Mouse (Mus musculus) intestine, postnatal 0 days (tissue): ENCODE measurements around the gene Flot1. TPM values are rescaled to one million over a fixed set of nuclear protein-coding genes. Genes with fewer than 3 reads are reported as not detected.

Experiments used
- ATAC-seq: fragments of 200-750 bp; cut with Nextera tagmentation; 2 replicates; pipeline ENCODE4 v1.8.0; 2017; ENCODE audit warnings: mild to moderate bottlenecking, moderate TSS enrichment, moderate library complexity
- H3K27ac ChIP-seq: fragments of 300-500 bp; sonication (generic); 2 replicates; pipeline ENCODE4 v1.5.1; 2014; ENCODE audit warnings: mild to moderate bottlenecking, low read depth, low read length, moderate library complexity
- H3K27me3 ChIP-seq: fragments of 300-500 bp; sonication (generic); replicated peaks from 2 replicates; pipeline ENCODE4 v1.6.1; 2014; ENCODE audit warnings: low read length, mixed read lengths; ENCODE audit not compliant: control insufficient read depth, insufficient read depth
- H3K36me3 ChIP-seq: fragments of 300-500 bp; sonication (generic); 2 replicates; pipeline ENCODE4 v1.6.1; 2014; ENCODE audit warnings: mild to moderate bottlenecking, moderate library complexity; ENCODE audit not compliant: control insufficient read depth, insufficient read depth
- H3K4me1 ChIP-seq: fragments of 300-500 bp; sonication (generic); replicated peaks from 2 replicates; pipeline ENCODE4 v1.6.1; 2014; ENCODE audit warnings: antibody characterized with exemption, low read length, mixed read lengths; ENCODE audit not compliant: control insufficient read depth, insufficient read depth
- H3K4me2 ChIP-seq: fragments of 300-500 bp; sonication (generic); replicated peaks from 2 replicates; pipeline ENCODE4 v1.6.1; 2014; ENCODE audit warnings: low read depth, mild to moderate bottlenecking, moderate library complexity
- H3K4me3 ChIP-seq: fragments of 300-500 bp; sonication (generic); 2 replicates; pipeline ENCODE4 v1.5.1; 2014; ENCODE audit warnings: low read depth, low read length
- H3K9ac ChIP-seq: fragments of 300-500 bp; sonication (generic); 2 replicates; pipeline ENCODE4 v1.6.1; 2014; ENCODE audit warnings: mild to moderate bottlenecking, low read depth, low read length
- H3K9me3 ChIP-seq: fragments of 300-500 bp; sonication (generic); 2 replicates; pipeline ENCODE4 v1.6.1; 2016; ENCODE audit warnings: mixed run types; ENCODE audit not compliant: control insufficient read depth
- CTCF ChIP-seq: sonication (generic); IDR thresholded peaks from 2 replicates; pipeline ENCODE4 v1.5.1; 2016; ENCODE audit warnings: low read depth, mild to moderate bottlenecking, control low read depth, antibody characterized with exemption, moderate library complexity
- WGBS: fragments of 180-500 bp; shearing (Covaris S2); extraction: QIAGEN DNeasy Blood & Tissue Kit; methylation state at CpG from one replicate; pipeline ENCODE4 v1.1.7; 2014; 5-methylcytosine and 5-hydroxymethylcytosine counted together
- polyA plus RNA-seq: library from polyadenylated mRNA; unstranded; fragments of >200 nt; fragmentation: Nextera tagmentation; extraction: Ambion mirVana; gene quantifications from 2 replicates; pipeline ENCODE4 v1.2.1, GENCODE M21; 2015

Gene Flot1
- polyA plus RNA-seq, result 56.4 and 57.8 TPM in 2 replicates

DNA sequence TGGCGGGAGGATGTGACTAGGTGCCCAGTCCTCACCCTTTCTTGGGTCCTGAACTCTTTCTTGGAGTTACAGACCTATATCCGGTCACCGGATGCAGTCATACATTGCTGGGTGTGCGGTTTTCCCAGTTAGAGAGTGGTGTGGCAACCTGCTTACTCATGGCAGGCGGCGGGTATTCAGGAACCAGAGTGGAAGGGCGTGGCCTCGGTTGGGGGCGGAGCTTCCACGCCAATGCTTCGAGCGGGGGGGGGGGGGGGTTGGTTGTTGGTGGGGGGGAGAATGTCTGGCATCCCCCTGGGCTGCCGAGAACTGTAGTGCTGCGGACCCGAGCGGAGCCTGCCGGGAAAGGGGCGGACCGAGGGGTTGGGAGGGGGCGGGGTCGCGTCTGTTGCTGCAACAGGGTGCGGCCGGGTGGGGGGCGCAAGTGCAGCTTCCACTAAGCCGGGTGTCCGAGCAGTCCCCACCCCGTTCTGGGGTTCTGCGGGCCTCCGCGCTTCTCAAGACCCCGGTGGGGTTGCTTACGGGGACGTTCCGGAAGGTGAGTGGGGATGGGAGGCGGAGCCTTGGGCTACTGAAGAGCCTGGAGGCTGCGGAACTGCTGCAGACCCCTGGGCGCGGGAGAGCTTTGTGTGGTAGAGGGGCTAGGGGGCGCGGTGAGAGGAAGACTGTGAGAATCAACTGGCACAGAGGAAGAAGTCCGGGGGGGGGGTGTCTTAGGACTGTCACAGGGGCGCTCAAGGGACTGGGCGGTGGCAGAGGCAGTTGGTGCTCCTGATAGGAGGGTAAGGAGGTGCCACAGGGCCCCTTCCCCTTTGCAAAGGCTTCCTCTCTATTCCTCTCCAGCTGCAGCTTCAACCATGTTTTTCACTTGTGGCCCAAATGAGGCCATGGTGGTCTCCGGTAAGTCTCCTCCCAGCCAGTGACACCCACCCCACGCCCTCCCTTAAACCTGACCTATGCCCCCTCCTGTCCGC is at the start of gene Flot1:
Gene Flot1 (plus strand): TSS at position 267 of the 974 bp plus-strand sequence.
- Histone ChIP-seq H3K9ac (peak within 1 kb of the TSS; percentile 77), H3K27me3 (no peaks in the 10 kb centered on the region), H3K9me3 (no peaks in the 10 kb centered on the region), H3K4me2 (peak within 1 kb of the TSS; percentile 93), H3K4me3 (peak within 1 kb of the TSS; percentile 69), H3K4me1 (no peaks in the 10 kb centered on the region), H3K36me3 (peaks cover 25% of the 10 kb centered on the region), H3K27ac (peak within 1 kb of the TSS; percentile 91)
- ATAC-seq, result peak; percentile 83
- TF ChIP-seq CTCF, result peak; percentile 15; the same call in 1 of the 2 replicates
- WGBS, result under 1% methylated on average over 45 of the region's 47 CpGs

DNA sequence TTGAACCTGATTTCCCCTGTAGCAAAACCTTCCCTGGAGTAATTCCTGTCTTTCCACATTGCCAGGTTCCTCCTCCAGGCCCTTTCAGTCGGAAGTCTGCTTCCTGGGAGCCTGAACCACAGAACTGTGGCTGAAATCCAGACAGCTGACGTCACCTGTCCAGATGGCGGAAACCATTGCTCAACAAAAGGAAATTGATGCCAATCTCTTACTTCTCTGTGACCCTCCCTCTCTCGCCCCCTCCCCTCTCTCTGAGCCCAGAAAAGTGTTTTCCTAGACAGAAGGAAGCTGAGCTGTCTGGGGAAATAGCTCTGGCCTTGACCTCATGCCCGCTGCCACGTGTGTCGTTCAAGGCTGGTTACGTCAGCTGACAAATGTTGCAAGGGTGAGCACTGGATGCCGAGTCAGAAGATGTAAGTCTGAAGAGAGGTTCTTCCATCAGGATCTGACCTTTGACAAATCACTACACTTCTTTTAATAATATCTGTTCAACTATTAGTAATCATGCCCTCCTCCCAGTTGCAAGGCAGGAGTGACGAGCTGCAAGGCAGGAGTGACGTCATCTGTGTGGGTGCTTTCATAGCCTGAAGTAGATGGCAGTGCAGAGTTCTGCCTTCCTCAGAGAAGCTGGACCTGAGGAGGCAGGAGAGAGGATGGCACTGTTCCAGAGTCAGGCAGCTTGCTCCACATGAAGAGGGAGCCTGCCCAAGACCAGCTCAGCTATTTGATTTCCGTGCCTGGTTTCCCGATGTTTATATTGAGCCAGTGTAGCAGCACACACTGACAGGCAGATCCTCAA is 46.0 kb upstream of the Flot1 start:
- Histone ChIP-seq H3K36me3 (no peaks in the 10 kb centered on the region), H3K9ac (no peak overlapping the region), H3K27me3 (no peaks in the 10 kb centered on the region), H3K4me1 (peaks cover 6% of the 10 kb centered on the region; the same call in 1 of the 2 replicates), H3K27ac (peak overlapping the region; percentile 58), H3K9me3 (no peaks in the 10 kb centered on the region), H3K4me3 (no peak overlapping the region), H3K4me2 (no peak overlapping the region)
- peak; percentile 72 for ATAC-seq
- peak; percentile 31 for TF ChIP-seq CTCF
- WGBS, result 27% methylated on average over 13 of the region's 13 CpGs

DNA sequence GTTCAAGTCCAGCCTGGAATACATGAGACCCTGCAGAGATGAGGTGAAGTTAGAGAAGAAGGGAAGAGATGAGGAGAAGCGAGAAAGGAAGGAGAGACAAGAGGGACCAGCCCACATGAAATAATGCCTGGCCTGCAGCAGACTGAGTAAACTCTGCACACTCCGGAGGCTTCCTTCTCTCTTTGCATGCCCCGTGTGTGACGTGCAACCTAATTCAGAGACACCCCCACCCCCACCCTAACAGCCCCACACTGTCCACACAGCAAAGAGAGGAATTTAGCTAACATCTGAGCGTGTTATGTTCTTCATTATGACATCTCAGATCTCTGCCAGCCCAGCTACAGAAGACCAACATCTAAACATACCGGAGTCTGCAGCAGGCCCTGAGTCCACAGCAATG is 44.1 kb upstream of the Flot1 start:
- no peak for ATAC-seq
- WGBS, result 43% methylated on average over 6 of the region's 6 CpGs
- TF ChIP-seq CTCF, result no peak
- no peak overlapping the region for H3K4me2 ChIP-seq
- no peaks in the 10 kb centered on the region for H3K9me3 ChIP-seq
- peaks cover 6% of the 10 kb centered on the region; the same call in 1 of the 2 replicates for H3K4me1 ChIP-seq
- no peak overlapping the region for H3K9ac ChIP-seq
- H3K27me3 ChIP-seq, result no peaks in the 10 kb centered on the region
- no peak overlapping the region; the same call in 1 of the 2 replicates for H3K27ac ChIP-seq
- no peaks in the 10 kb centered on the region for H3K36me3 ChIP-seq
- H3K4me3 ChIP-seq, result no peak overlapping the region

DNA sequence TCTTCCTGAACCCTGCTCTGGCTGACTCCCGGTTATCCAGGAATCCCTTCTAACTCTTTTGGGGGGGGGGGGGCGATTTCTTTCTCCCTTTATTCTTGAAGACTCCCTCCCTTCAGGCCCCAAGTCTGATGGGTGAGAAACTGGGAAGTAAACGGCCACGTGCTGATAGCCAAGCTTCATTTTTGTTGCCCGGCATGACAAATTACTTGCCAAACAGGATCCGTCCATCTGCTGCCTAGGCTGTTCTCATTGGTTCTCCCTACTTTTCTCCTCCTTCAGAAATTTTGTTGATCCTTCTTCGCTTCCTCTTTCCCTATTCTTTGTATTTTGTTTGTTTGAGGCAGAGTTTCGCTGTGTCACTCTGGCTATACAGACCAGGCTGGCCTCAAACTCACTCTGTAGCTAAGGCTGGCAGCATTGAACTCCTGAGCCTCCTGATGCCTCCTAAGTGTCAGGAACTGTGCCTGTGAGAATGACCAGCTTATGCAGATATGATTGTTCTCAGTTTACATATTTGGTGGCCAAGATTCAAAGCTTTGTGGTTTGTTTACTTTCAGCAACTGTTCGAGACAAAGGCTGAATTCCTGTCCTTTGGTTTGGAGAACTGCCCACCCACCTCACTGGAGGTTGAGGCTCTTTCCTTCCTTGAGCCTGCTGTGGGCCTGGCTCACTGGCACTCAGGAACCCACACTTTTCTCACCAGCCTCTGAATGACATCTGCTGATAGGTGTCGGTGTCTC is 43.4 kb upstream of the Flot1 start:
- peaks cover 6% of the 10 kb centered on the region; the same call in 1 of the 2 replicates for H3K4me1 ChIP-seq
- no peaks in the 10 kb centered on the region for H3K9me3 ChIP-seq
- no peaks in the 10 kb centered on the region for H3K36me3 ChIP-seq
- TF ChIP-seq CTCF, result no peak
- no peak overlapping the region for H3K4me3 ChIP-seq
- 57% methylated on average over 10 of the region's 10 CpGs for WGBS
- H3K4me2 ChIP-seq, result no peak overlapping the region
- H3K27me3 ChIP-seq, result no peaks in the 10 kb centered on the region
- no peak overlapping the region; the same call in 1 of the 2 replicates for H3K27ac ChIP-seq
- ATAC-seq, result no peak
- H3K9ac ChIP-seq, result no peak overlapping the region

DNA sequence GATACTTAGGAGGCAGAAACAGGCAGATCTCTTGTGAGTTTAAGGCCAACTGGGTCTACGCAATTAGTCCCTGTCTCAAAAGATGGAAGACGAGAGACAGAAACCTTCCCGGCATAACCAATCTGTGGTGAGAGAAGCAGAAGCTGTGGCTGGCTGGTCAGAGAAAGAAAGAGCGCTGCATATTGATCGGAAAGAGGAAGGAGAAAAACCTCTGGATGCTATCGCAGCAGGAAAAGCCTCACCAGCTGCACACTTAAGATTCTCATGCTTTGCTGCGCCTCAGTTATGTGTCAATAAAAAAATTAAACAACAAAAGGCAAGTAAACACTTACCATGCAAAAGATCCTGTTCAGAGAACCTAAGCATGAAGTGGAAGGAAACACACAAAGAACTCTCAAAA is 42.7 kb upstream of the Flot1 start:
- 91% methylated on average over 7 of the region's 7 CpGs for WGBS
- no peak overlapping the region; the same call in 1 of the 2 replicates for H3K27ac ChIP-seq

More for the DNA sequence above, 42.7 kb upstream of the Flot1 start:
- H3K36me3 ChIP-seq, result no peaks in the 10 kb centered on the region
- no peak for TF ChIP-seq CTCF
- ATAC-seq, result no peak
- no peak overlapping the region for H3K9ac ChIP-seq
- no peak overlapping the region for H3K4me2 ChIP-seq
- no peak overlapping the region for H3K4me3 ChIP-seq
- no peaks in the 10 kb centered on the region for H3K9me3 ChIP-seq
- no peaks in the 10 kb centered on the region for H3K27me3 ChIP-seq
- H3K4me1 ChIP-seq, result peaks cover 6% of the 10 kb centered on the region; the same call in 1 of the 2 replicates
